Mouse (Mus musculus) heart, postnatal 14 days (tissue): ENCODE measurements at regions not wholly inside any gene's neighbourhood (a gene's known extent, or its start where the extent isn't known, plus 50 kb on each side); places are given as distances from the start of the nearest gene placed in this dataset.

Experiments
- DNase-seq, 2 experiments: peaks; one replicate each; pipeline ENCODE4 v3.0.0; 2021 to 2022
- intact Hi-C: fragments of 180-260 bp; cut with DNase I; formaldehyde crosslinking; loops from one replicate; pipeline ENCODE4 v1.15.1; 2025

DNA sequence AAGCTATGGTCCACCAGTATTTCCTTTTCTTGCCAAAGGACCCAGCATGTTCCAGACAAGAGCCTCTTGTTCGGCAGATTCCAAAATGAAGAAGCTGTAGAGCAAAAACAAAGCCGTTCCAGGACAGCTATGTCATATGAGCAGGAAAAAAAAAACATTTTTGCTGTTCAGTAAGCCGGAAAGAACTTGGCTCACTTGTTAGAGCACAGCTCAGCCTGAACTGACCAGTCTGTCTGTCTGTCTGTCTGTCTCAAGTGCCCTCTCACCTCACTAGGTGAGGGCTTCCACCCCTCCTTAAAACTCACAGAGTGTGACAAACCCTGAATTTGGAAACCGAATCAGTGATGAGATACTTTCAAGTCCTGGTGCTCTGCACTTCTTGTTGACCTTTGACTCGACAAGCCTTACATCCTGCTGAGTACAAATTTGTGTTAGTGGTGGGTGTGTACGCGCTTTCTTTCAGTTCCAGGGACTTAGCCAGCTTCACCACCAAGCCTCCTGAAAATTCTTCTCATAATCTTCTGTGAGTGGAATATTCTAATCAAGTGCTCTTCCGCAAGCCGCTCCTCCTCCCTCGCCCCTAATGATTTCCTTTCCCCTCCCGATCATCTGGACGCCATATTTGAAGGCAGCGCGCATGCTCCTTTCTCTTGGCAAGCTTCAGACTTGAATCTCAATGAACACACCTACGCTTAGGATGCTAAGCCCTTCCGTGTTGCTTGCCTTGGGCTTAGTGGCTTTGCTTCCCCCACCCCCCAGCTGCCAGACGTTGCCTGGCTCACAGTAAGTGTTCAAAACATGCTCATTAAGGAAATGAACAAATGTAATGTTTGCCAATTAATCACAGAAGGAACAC lies 560.9 kb downstream of the Tox3 start:
- intact Hi-C loops, result loop anchor here (5.0 to 10.0 kb wide), 3 partner anchors 842 to 1030 kb away; no protein-coding TSS in a partner anchor

DNA sequence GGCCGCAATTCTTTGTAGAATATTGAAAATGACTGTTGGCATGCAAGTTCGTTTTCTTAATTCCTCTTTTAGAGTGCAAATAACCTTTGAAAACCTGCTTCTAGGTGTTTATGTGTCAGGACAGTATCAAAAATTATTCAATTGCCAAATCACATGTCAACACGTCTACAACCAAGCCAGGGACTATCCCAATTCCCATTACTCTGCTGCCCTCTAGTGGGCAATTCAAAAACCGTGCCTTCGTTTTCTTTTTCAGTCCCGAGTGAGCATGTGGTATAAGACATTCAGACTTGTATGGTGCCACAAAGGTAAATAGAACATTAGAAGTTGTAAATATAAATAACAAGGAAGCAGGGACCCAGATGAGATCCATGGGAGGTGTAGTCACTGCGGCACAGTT lies 563.1 kb downstream of the Tox3 start:
- DNase-seq, result peak; percentile 57 to 76
- intact Hi-C loops, result loop anchor here (5.0 to 10.0 kb wide), 3 partner anchors 840 to 1028 kb away; no protein-coding TSS in a partner anchor

More for the DNA sequence above, 560.9 kb downstream of the Tox3 start:
- DNase-seq, result no peak

DNA sequence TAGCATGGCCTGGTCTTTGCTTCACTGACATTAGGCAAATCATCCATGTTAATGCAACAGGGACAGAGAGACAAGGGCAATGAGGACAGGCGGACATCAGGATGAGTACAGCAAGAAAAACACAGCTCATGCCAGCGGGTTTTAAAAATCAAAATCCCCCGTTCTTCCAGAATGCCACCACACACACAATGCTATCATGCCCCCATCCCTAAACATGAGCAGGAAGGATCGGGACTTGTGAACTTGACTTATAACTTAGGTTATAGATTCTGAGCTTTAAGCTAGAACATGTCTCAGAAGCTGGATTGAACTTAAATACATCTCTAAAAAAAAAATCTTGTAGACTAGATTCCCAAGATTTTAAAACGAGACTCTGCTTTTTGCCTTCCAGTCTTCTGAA lies 564.8 kb downstream of the Tox3 start:
- intact Hi-C loops, result loop anchor here (5.0 to 10.0 kb wide), 3 partner anchors 151 to 879 kb away; no protein-coding TSS in a partner anchor
- no peak for DNase-seq

GRCm38 (mm10) chr8:89766387-89766786 lies 581.8 kb downstream of the Tox3 start:
- intact Hi-C loops, result no loop called here
- DNase-seq, result no peak

- intact Hi-C loops, result no loop called here
- no peak for DNase-seq
Measured at GRCm38 (mm10) chr8:89759531-89759930, 588.6 kb downstream of the Tox3 start.

DNA sequence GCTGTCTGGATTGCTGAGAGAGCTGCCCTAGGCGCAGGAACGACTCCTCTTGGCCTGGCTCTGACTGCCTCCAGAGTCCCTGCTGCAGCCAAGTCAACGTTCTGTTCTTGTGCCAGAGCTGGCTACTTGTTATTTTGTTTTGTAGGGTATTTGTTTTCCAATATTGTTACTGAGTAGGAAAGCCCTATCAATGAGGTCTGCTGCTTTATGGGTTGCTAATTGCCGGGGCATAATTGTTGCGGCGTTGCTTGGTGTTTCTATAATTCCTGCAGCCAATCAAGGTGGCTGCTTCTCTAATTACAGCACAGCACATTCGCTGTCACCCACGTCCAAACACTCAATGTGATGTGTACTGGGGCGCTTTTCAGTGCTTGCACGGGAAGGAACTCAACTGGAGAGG lies 589.4 kb downstream of the Tox3 start:
- no peak for DNase-seq
- intact Hi-C loops, result no loop called here

DNA sequence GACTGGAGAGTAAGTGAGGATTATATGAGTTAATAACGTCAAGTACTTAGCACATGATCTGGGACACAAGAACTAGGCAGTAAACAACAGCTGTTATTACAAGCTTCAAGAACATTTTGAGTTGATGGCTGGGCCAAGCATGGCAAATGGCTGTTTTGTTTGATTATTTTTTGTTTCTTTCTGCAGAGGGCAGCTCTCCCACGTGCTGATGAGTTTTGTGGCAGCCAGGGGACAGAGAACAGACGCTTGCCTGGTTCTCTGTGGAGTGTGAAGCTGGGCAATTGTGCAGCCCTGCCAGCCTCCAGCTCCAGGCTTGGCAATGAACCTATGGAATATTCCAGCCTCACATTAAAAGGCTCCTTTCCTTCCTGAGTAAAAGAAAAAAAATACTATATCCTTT lies 592.2 kb downstream of the Tox3 start:
- DNase-seq, result no peak
- intact Hi-C loops, result no loop called here

- intact Hi-C loops, result no loop called here
- no peak for DNase-seq
Measured at GRCm38 (mm10) chr8:89751201-89751600, 596.9 kb downstream of the Tox3 start.

DNA sequence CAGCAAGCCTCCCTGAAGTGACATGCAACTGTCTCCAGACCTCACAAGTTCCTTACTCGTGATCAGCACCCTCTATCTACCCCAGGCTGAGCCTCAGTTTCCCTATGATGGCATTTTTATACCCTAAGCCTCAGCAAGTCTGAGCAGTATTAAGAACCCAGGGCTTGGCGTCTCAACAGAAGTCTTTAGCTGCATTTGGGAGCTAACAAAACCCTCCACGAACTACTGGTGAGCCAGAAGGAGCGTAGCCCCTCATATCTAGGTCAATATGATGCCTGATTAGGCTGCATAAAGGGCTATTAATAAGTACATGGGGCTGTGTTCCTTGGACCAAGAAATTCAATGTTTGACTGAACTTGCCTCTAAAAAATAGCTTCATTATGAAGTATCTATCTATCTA lies 600.4 kb downstream of the Tox3 start:
- no peak for DNase-seq
- intact Hi-C loops, result no loop called here

- no peak for DNase-seq
- intact Hi-C loops, result no loop called here
Measured at GRCm38 (mm10) chr8:89744267-89745028, 603.7 kb downstream of the Tox3 start.

DNA sequence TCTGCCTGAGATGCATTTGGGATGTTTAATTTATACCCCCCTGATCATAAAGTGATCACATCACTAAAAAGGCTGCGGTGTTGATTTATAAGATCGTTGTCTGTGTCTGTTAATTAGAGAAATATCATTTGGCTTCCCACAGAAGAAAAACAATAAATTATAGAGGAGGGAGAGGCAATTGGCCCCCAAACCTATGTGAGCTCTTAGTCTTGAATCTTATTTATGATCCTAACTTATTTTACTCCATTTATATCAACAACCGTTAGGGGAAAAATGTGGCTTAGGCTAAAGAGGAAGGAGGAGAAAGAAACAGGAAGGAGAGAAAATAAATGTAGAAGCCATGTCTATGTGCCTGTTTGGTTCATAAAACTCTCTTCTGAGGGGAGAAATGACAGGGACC lies 609.5 kb downstream of the Tox3 start:
- no peak for DNase-seq
- intact Hi-C loops, result no loop called here

- no peak for DNase-seq
- intact Hi-C loops, result no loop called here
Measured at GRCm38 (mm10) chr8:89737636-89738035, 610.5 kb downstream of the Tox3 start.

DNA sequence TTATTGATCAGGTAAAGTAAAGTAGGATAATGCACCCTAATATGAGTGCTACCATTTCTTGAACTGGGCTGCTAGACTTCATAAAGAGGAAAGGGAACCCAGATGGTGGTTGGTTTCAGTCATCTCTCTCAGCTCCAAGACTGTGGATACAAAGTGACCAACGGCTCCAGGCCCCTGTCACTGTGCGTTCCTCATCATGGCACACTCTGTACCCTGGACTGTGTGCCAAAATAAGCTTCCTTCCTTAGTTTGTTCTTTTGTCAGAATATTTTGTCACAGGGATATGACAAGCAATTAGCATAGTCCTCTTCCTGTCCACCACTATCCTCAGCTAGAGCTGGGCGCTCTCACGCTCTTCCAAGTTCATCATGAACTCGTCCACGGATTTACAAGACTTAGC lies 620.9 kb downstream of the Tox3 start:
- intact Hi-C loops, result no loop called here
- DNase-seq, result no peak

DNA sequence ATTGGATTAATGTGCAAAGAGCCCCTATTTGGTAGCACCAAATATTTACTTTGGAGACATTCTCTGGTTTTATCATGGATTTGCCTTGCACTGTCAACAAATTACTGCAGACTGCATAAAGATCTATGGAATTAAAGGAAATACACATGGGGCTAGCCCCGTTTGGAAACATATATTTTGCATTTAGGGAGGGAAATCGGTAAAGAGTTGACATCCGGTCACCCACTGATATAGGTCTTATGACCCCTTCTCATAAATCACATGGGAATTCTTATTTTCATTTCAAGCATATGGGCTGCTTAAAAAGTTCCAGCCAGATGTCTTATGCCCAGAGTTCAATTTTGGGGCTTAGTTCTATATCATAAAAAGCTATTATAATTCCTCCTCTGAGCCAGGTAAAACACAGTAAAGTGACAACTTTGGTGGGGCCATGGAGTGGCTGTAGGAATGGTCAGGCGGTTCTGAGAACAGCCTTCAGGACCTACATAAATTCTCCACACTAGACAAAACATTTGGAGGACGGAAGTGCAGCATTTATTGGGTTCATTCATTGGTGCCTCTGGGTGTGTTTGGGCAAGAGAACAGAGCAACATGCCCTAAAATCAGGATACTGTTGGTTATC lies 626.3 kb downstream of the Tox3 start:
- intact Hi-C loops, result no loop called here

GRCm38 (mm10) chr8:89713880-89714279 lies 634.3 kb downstream of the Tox3 start:
- intact Hi-C loops, result no loop called here
- no peak for DNase-seq

More for the DNA sequence above, 626.3 kb downstream of the Tox3 start:
- DNase-seq, result no peak

DNA sequence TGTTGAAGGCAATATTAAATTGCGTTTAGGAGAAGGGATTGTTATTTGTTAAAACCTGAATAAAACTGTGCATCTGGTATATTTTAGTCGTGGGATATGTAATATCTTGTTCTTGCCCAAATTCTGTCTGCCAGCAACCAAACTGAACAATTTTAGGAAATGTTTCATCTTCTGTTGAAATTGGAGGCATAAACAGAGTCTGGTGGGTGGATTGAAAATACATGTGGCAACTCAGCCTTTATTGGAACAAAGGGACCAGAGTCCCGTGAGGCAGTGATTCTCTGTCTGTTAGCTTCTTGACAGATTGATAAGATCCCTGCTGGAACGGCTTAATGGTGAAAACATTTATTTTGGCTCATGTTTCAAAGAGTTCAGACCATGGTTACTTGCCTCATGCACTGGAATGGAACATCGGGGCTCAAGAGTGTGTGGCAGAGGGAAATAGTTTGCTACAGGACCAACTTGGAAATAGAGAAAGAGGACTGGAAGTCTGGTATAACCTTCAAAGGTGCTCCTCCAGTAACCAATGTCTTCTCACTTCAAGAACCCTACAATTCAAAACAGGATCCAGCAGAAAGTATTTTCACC lies 640.7 kb downstream of the Tox3 start:
- intact Hi-C loops, result no loop called here
- DNase-seq, result no peak

DNA sequence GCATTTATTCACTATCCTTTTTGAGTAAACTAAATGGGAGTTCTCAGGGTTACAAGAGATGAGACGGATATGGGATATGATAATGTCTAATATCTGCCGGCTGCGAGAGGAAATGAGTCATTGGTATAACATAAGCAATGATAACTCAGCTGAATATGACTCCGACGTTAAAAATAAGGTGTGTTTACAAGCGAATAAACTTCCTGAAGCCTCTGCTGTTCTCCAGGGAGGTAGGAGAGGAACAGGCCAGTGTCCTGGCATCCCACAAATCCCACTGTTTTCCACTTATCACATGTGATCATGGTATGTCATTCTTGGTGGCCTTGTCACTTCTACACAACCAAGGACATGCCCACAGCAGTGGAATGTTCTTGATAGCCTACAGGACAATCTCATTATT lies 641.7 kb upstream of the Sall1 start:
- no peak for DNase-seq
- intact Hi-C loops, result no loop called here

- intact Hi-C loops, result no loop called here
- no peak for DNase-seq
Measured at GRCm38 (mm10) chr8:89680937-89681336, 637.0 kb upstream of the Sall1 start.

- intact Hi-C loops, result no loop called here
- DNase-seq, result no peak
Measured at GRCm38 (mm10) chr8:89680341-89680740, 636.4 kb upstream of the Sall1 start.

DNA sequence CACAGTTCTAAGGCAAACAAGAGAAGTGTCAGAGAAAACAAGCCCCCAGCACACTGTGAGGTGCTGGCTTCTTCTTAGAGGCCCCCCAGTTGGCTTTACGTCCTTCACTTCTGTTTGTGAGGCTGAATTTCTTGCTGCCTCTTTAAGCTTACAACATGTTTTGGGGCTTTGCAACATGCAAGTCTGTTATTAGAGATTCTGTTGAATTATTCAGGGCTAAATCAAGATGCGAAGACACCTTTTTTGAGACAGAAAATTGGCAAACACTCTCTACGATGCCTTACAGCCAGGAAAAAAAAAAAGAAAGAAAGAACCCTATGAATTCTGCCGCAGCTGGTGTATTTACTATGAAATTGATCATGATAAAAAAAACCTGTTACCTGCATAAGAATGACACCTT lies 635.6 kb upstream of the Sall1 start:
- DNase-seq, result no peak
- intact Hi-C loops, result no loop called here

DNA sequence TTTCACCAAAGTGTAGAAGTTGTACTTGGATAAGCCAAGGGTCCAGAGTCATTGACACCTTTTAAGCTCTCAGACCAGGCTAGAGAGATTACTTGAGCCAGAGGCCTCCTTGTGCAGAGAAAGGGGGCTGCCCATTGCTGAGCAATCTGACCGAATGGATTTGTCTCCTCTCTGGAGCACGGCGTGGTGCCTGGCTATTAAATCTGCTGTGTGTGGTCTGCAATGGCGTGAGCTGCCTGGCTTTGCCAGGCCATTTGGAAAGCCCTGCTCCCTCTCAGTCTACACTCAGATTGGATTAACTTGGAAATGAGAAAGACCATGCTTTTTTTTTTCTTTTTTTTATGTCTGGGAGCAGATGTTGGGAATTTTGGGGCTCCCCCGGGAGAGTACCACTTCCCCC lies 633.3 kb upstream of the Sall1 start:
- no peak for DNase-seq
- intact Hi-C loops, result no loop called here
